Mouse (Mus musculus) mature B cell (primary cell): ENCODE results near the gene Glmn.

Experiments
- in situ Hi-C: fragments of 300-500 bp; cut with MboI; formaldehyde crosslinking; loops from 2 replicates; pipeline ENCODE4 v1.14.3; 2019

Gene Glmn

GRCm38 (mm10) chr5:107597301-107598077 is at the start of gene Glmn, which contains the start of gene Rpap2:
TSS of gene Glmn (minus strand) at chr5:107597888.
TSS of gene Rpap2 (plus strand) at chr5:107597373.
- in situ Hi-C loops = no loop called here

- in situ Hi-C loops = no loop called here
Measured at GRCm38 (mm10) chr5:107645935-107646334, 48.2 kb upstream of the Glmn start.

- in situ Hi-C loops = no loop called here
Measured at GRCm38 (mm10) chr5:107644595-107644994, 46.9 kb upstream of the Glmn start.

GRCm38 (mm10) chr5:107638366-107638765 is 40.7 kb upstream of the Glmn start:
- in situ Hi-C loops = no loop called here

GRCm38 (mm10) chr5:107637106-107637505 is 39.4 kb upstream of the Glmn start:
- in situ Hi-C loops = no loop called here

GRCm38 (mm10) chr5:107633651-107634050 is 36.0 kb upstream of the Glmn start:
- in situ Hi-C loops = no loop called here

- in situ Hi-C loops = no loop called here
Measured at GRCm38 (mm10) chr5:107621327-107621726, 23.6 kb upstream of the Glmn start.

GRCm38 (mm10) chr5:107617986-107618385 is 20.3 kb upstream of the Glmn start:
- in situ Hi-C loops = no loop called here

GRCm38 (mm10) chr5:107611224-107611623 is 13.5 kb upstream of the Glmn start:
- in situ Hi-C loops = no loop called here

GRCm38 (mm10) chr5:107598380-107598779 is 692 bp upstream of the Glmn start:
- in situ Hi-C loops = no loop called here

GRCm38 (mm10) chr5:107569148-107569547 is 28.5 kb downstream of the Glmn start:
- in situ Hi-C loops = no loop called here

GRCm38 (mm10) chr5:107556969-107557368 is 40.7 kb downstream of the Glmn start:
- in situ Hi-C loops = no loop called here

GRCm38 (mm10) chr5:107554336-107554735 is 43.4 kb downstream of the Glmn start:
- in situ Hi-C loops = no loop called here

- in situ Hi-C loops = no loop called here
Measured at GRCm38 (mm10) chr5:107548444-107548843, 49.2 kb downstream of the Glmn start.

- in situ Hi-C loops = no loop called here
Measured at GRCm38 (mm10) chr5:107547955-107548354, 49.7 kb downstream of the Glmn start.

- in situ Hi-C loops = no loop called here
Measured at GRCm38 (mm10) chr5:107545927-107546326, 51.8 kb downstream of the Glmn start.

GRCm38 (mm10) chr5:107541696-107542095 is 56.0 kb downstream of the Glmn start:
- in situ Hi-C loops = no loop called here

GRCm38 (mm10) chr5:107534581-107534980 is 63.1 kb downstream of the Glmn start, which contains the start of gene 1700028K03Rik:
TSS of gene 1700028K03Rik (plus strand) at chr5:107534709.
- in situ Hi-C loops = no loop called here

- in situ Hi-C loops = no loop called here
Measured at GRCm38 (mm10) chr5:107533590-107533989, 64.1 kb downstream of the Glmn start.

GRCm38 (mm10) chr5:107528856-107529255 is 68.8 kb downstream of the Glmn start:
- in situ Hi-C loops = no loop called here

- in situ Hi-C loops = no loop called here
Measured at GRCm38 (mm10) chr5:107524281-107524680, 73.4 kb downstream of the Glmn start.

GRCm38 (mm10) chr5:107521897-107522296 is 75.8 kb downstream of the Glmn start:
- in situ Hi-C loops = no loop called here

- in situ Hi-C loops = no loop called here
Measured at GRCm38 (mm10) chr5:107521386-107521785, 76.3 kb downstream of the Glmn start.

- in situ Hi-C loops = no loop called here
Measured at GRCm38 (mm10) chr5:107518602-107519001, 79.1 kb downstream of the Glmn start.
